Mouse (Mus musculus) intestine, embryonic 15.5 days (tissue): ENCODE results near the gene Igfbpl1. TPM values are rescaled to one million over a fixed set of nuclear protein-coding genes. Genes with fewer than 3 reads are reported as not detected.

Source experiments
- ATAC-seq: fragments of 200-750 bp; cut with Nextera tagmentation; 2 replicates; pipeline ENCODE4 v1.8.0; 2017; ENCODE audit warnings: moderate TSS enrichment, moderate library complexity
- H3K27ac ChIP-seq: fragments of 300-500 bp; sonication (generic); 2 replicates; pipeline ENCODE4 v1.5.1; 2015; ENCODE audit warnings: mild to moderate bottlenecking, inconsistent platforms
- H3K27me3 ChIP-seq: fragments of 300-500 bp; sonication (generic); replicated peaks from 2 replicates; pipeline ENCODE4 v1.6.1; 2015; ENCODE audit warnings: inconsistent platforms
- H3K36me3 ChIP-seq: fragments of 300-500 bp; sonication (generic); 2 replicates; pipeline ENCODE4 v1.6.1; 2015; ENCODE audit warnings: inconsistent platforms
- H3K4me1 ChIP-seq: fragments of 300-500 bp; sonication (generic); replicated peaks from 2 replicates; pipeline ENCODE4 v1.6.1; 2015; ENCODE audit warnings: inconsistent platforms
- H3K4me2 ChIP-seq: fragments of 300-500 bp; sonication (generic); replicated peaks from 2 replicates; pipeline ENCODE4 v1.6.1; 2015; ENCODE audit warnings: mild to moderate bottlenecking, inconsistent platforms
- H3K4me3 ChIP-seq: fragments of 300-500 bp; sonication (generic); replicated peaks from 2 replicates; pipeline ENCODE4 v1.5.1; 2015; ENCODE audit warnings: inconsistent platforms
- H3K9ac ChIP-seq: fragments of 300-500 bp; sonication (generic); 2 replicates; pipeline ENCODE4 v1.6.1; 2015; ENCODE audit warnings: inconsistent platforms
- H3K9me3 ChIP-seq: fragments of 300-500 bp; sonication (generic); 2 replicates; pipeline ENCODE4 v1.6.1; 2016; ENCODE audit warnings: inconsistent platforms
- WGBS: fragments of 180-500 bp; shearing (Covaris S2); methylation state at CpG from one replicate; pipeline ENCODE4 v1.1.7; 2015; 5-methylcytosine and 5-hydroxymethylcytosine counted together
- polyA plus RNA-seq: library from polyadenylated mRNA; unstranded; fragments of >200 nt; fragmentation: Nextera tagmentation; extraction: Ambion mirVana; gene quantifications from 2 replicates; pipeline ENCODE4 v1.2.1, GENCODE M21; 2015

Gene Igfbpl1
- polyA plus RNA-seq, 1 experiment from 2014 or later, result 0.53 TPM

- peaks cover 2% of the 10 kb centered on the region; the same call in 1 of the 2 replicates for H3K27me3 ChIP-seq
- no peaks in the 10 kb centered on the region for H3K36me3 ChIP-seq
- 39% methylated on average over 4 of the region's 4 CpGs for WGBS
- H3K4me3 ChIP-seq, result peak overlapping the region; percentile 24; the same call in 1 of the 2 replicates
- peak overlapping the region; percentile 70 for H3K4me2 ChIP-seq
- H3K9me3 ChIP-seq, result no peaks in the 10 kb centered on the region
- ATAC-seq, result peak; percentile 41
- peak overlapping the region; percentile 66; the same call in 1 of the 2 replicates for H3K27ac ChIP-seq
- H3K9ac ChIP-seq, result no peak overlapping the region
- H3K4me1 ChIP-seq, result peaks cover 15% of the 10 kb centered on the region
These were observed 7.9 kb downstream of the Igfbpl1 start for GRCm38 (mm10) chr4:45818814-45819207.

GRCm38 (mm10) chr4:45815542-45815941 is 11.2 kb downstream of the Igfbpl1 start:
- no peaks in the 10 kb centered on the region for H3K27me3 ChIP-seq
- H3K27ac ChIP-seq, result no peak overlapping the region
- H3K4me1 ChIP-seq, result peaks cover 15% of the 10 kb centered on the region
- WGBS, result 44% methylated on average over 7 of the region's 7 CpGs
- no peak overlapping the region for H3K9ac ChIP-seq
- no peak overlapping the region for H3K4me2 ChIP-seq
- no peak for ATAC-seq
- no peaks in the 10 kb centered on the region for H3K9me3 ChIP-seq
- H3K36me3 ChIP-seq, result no peaks in the 10 kb centered on the region
- no peak overlapping the region for H3K4me3 ChIP-seq

GRCm38 (mm10) chr4:45811250-45811649 is 15.5 kb downstream of the Igfbpl1 start:
- H3K27ac ChIP-seq, result no peak overlapping the region
- no peaks in the 10 kb centered on the region for H3K27me3 ChIP-seq
- H3K9ac ChIP-seq, result no peak overlapping the region
- WGBS, result 30% methylated on average over 8 of the region's 8 CpGs
- H3K9me3 ChIP-seq, result no peaks in the 10 kb centered on the region
- H3K4me1 ChIP-seq, result no peaks in the 10 kb centered on the region
- ATAC-seq, result no peak
- H3K4me2 ChIP-seq, result no peak overlapping the region
- H3K4me3 ChIP-seq, result no peak overlapping the region
- no peaks in the 10 kb centered on the region for H3K36me3 ChIP-seq

- no peak overlapping the region for H3K9ac ChIP-seq
- no peaks in the 10 kb centered on the region for H3K27me3 ChIP-seq
- H3K4me2 ChIP-seq, result no peak overlapping the region
- H3K27ac ChIP-seq, result no peak overlapping the region
- no peak for ATAC-seq
- H3K36me3 ChIP-seq, result peaks cover 19% of the 10 kb centered on the region
- 56% methylated on average over 7 of the region's 7 CpGs for WGBS
- no peaks in the 10 kb centered on the region for H3K4me1 ChIP-seq
- no peaks in the 10 kb centered on the region for H3K9me3 ChIP-seq
- H3K4me3 ChIP-seq, result no peak overlapping the region
These were observed 18.7 kb downstream of the Igfbpl1 start for GRCm38 (mm10) chr4:45808034-45808433.

- no peak overlapping the region for H3K9ac ChIP-seq
- H3K36me3 ChIP-seq, result peaks cover 27% of the 10 kb centered on the region
- 94% methylated on average over 14 of the region's 14 CpGs for WGBS
- 0 out of 2 replicates have a peak overlapping the region, but pooled peaks have one; percentile 9 for H3K4me2 ChIP-seq
- ATAC-seq, result no peak
- no peaks in the 10 kb centered on the region for H3K9me3 ChIP-seq
- H3K27me3 ChIP-seq, result no peaks in the 10 kb centered on the region
- H3K4me3 ChIP-seq, result no peak overlapping the region
- no peak overlapping the region for H3K27ac ChIP-seq
- peaks cover 2% of the 10 kb centered on the region; the same call in 1 of the 2 replicates for H3K4me1 ChIP-seq
These were observed 23.8 kb downstream of the Igfbpl1 start for GRCm38 (mm10) chr4:45802900-45803299.

- peak overlapping the region; percentile 17; the same call in 1 of the 2 replicates for H3K9ac ChIP-seq
- no peaks in the 10 kb centered on the region for H3K9me3 ChIP-seq
- H3K4me1 ChIP-seq, result peaks cover 10% of the 10 kb centered on the region
- peak overlapping the region; percentile 60 for H3K4me3 ChIP-seq
- H3K4me2 ChIP-seq, result peak overlapping the region; percentile 74
- H3K27ac ChIP-seq, result peak overlapping the region; percentile 86
- WGBS, result 14% methylated on average over 3 of the region's 3 CpGs
- H3K36me3 ChIP-seq, result peaks cover 23% of the 10 kb centered on the region
- H3K27me3 ChIP-seq, result no peaks in the 10 kb centered on the region
- ATAC-seq, result peak; percentile 49
These were observed 26.7 kb downstream of the Igfbpl1 start for GRCm38 (mm10) chr4:45799956-45800537.

- peak within 1 kb of the TSS; percentile 73 for H3K9ac ChIP-seq
- peaks cover 17% of the 10 kb centered on the region for H3K36me3 ChIP-seq
- WGBS, result under 1% methylated on average over 26 of the region's 26 CpGs
These were observed 27.8 kb downstream of the Igfbpl1 start, which contains the start of gene Aldh1b1 for GRCm38 (mm10) chr4:45798964-45799363. Aldh1b1 (plus strand) TSS chr4:45799022.

GRCm38 (mm10) chr4:45796760-45797159 is 30.0 kb downstream of the Igfbpl1 start:
- H3K4me3 ChIP-seq, result no peak overlapping the region
- ATAC-seq, result no peak
- H3K27me3 ChIP-seq, result no peaks in the 10 kb centered on the region
- 33% methylated on average over 5 of the region's 5 CpGs for WGBS
- peak overlapping the region; percentile 72 for H3K27ac ChIP-seq
- H3K9ac ChIP-seq, result no peak overlapping the region
- peaks cover 13% of the 10 kb centered on the region for H3K4me1 ChIP-seq
- no peaks in the 10 kb centered on the region for H3K9me3 ChIP-seq
- H3K4me2 ChIP-seq, result 0 out of 2 replicates have a peak overlapping the region, but pooled peaks have one; percentile 17
- H3K36me3 ChIP-seq, result no peaks in the 10 kb centered on the region

More at GRCm38 (mm10) chr4:45798964-45799363, 27.8 kb downstream of the Igfbpl1 start, which contains the start of gene Aldh1b1:
- Histone ChIP-seq H3K27me3 (no peaks in the 10 kb centered on the region), H3K9me3 (no peaks in the 10 kb centered on the region), H3K27ac (peak within 1 kb of the TSS; percentile 86), H3K4me3 (peak within 1 kb of the TSS; percentile 60), H3K4me2 (peak within 1 kb of the TSS; percentile 74), H3K4me1 (peaks cover 13% of the 10 kb centered on the region)
- peak; percentile 75 for ATAC-seq

GRCm38 (mm10) chr4:45795191-45795811 is 31.4 kb downstream of the Igfbpl1 start:
- H3K36me3 ChIP-seq, result no peaks in the 10 kb centered on the region
- H3K4me2 ChIP-seq, result peak overlapping the region; percentile 62
- ATAC-seq, result peak; percentile 70
- peaks cover 13% of the 10 kb centered on the region for H3K4me1 ChIP-seq
- H3K9me3 ChIP-seq, result no peaks in the 10 kb centered on the region
- H3K4me3 ChIP-seq, result peak overlapping the region; percentile 29
- peak overlapping the region; percentile 87 for H3K27ac ChIP-seq
- no peaks in the 10 kb centered on the region for H3K27me3 ChIP-seq
- H3K9ac ChIP-seq, result peak overlapping the region; percentile 17; the same call in 1 of the 2 replicates
- under 1% methylated on average over 12 of the region's 12 CpGs for WGBS

GRCm38 (mm10) chr4:45790018-45790417 is 36.7 kb downstream of the Igfbpl1 start:
- no peak overlapping the region for H3K9ac ChIP-seq
- H3K36me3 ChIP-seq, result no peaks in the 10 kb centered on the region
- 52% methylated on average over 2 of the region's 2 CpGs for WGBS
- H3K27me3 ChIP-seq, result no peaks in the 10 kb centered on the region
- peak overlapping the region; percentile 34; the same call in 1 of the 2 replicates for H3K4me2 ChIP-seq
- H3K27ac ChIP-seq, result peak overlapping the region; percentile 80
- no peak overlapping the region for H3K4me3 ChIP-seq
- ATAC-seq, result peak; percentile 71
- H3K9me3 ChIP-seq, result no peaks in the 10 kb centered on the region
- H3K4me1 ChIP-seq, result peaks cover 27% of the 10 kb centered on the region

GRCm38 (mm10) chr4:45789263-45789958 is 37.3 kb downstream of the Igfbpl1 start:
- ATAC-seq, result peak; percentile 92
- 50% methylated on average over 13 of the region's 13 CpGs for WGBS
- Histone ChIP-seq H3K4me2 (peak overlapping the region; percentile 34; the same call in 1 of the 2 replicates), H3K27me3 (no peaks in the 10 kb centered on the region), H3K27ac (peak overlapping the region; percentile 80), H3K9ac (no peak overlapping the region), H3K4me1 (peaks cover 27% of the 10 kb centered on the region), H3K36me3 (no peaks in the 10 kb centered on the region), H3K4me3 (no peak overlapping the region), H3K9me3 (no peaks in the 10 kb centered on the region)

- H3K9me3 ChIP-seq, result no peaks in the 10 kb centered on the region
- 67% methylated on average over 13 of the region's 13 CpGs for WGBS
- no peak overlapping the region for H3K4me3 ChIP-seq
- ATAC-seq, result no peak
- 0 out of 2 replicates have a peak overlapping the region, but pooled peaks have one; percentile 34 for H3K4me2 ChIP-seq
- no peaks in the 10 kb centered on the region for H3K27me3 ChIP-seq
- no peak overlapping the region for H3K9ac ChIP-seq
- peak overlapping the region; percentile 80 for H3K27ac ChIP-seq
- peaks cover 25% of the 10 kb centered on the region for H3K4me1 ChIP-seq
- no peaks in the 10 kb centered on the region for H3K36me3 ChIP-seq
These were observed 38.2 kb downstream of the Igfbpl1 start for GRCm38 (mm10) chr4:45788446-45789081.
